Mouse (Mus musculus) lung, embryonic 15.5 days (tissue): ENCODE data around the gene Il1b. TPM values are rescaled to one million over a fixed set of nuclear protein-coding genes. Genes with fewer than 3 reads are reported as not detected.

Experiments
- ATAC-seq: fragments of 200-750 bp; cut with Nextera tagmentation; 2 replicates; pipeline ENCODE4 v1.8.0; 2017; ENCODE audit warnings: moderate number of reproducible peaks, borderline replicate concordance; ENCODE audit not compliant: low FRiP score, low TSS enrichment; ENCODE audit errors: extremely low read depth
- H3K27ac ChIP-seq: fragments of 300-500 bp; sonication (generic); 2 replicates; pipeline ENCODE4 v1.5.1; 2015; ENCODE audit warnings: moderate library complexity, mild to moderate bottlenecking, inconsistent platforms
- H3K27me3 ChIP-seq: fragments of 300-500 bp; sonication (generic); 2 replicates; pipeline ENCODE4 v1.6.1; 2015; ENCODE audit warnings: inconsistent platforms
- H3K36me3 ChIP-seq: fragments of 300-500 bp; sonication (generic); 2 replicates; pipeline ENCODE4 v1.6.1; 2015; ENCODE audit warnings: inconsistent platforms
- H3K4me1 ChIP-seq: fragments of 300-500 bp; sonication (generic); 2 replicates; pipeline ENCODE4 v1.6.1; 2015; ENCODE audit warnings: inconsistent platforms
- H3K4me2 ChIP-seq: fragments of 300-500 bp; sonication (generic); 2 replicates; pipeline ENCODE4 v1.6.1; 2015; ENCODE audit warnings: inconsistent platforms, mild to moderate bottlenecking, moderate library complexity
- H3K4me3 ChIP-seq: fragments of 300-500 bp; sonication (generic); 2 replicates; pipeline ENCODE4 v1.5.1; 2015; ENCODE audit warnings: mild to moderate bottlenecking, inconsistent platforms
- H3K9ac ChIP-seq: fragments of 300-500 bp; sonication (generic); 2 replicates; pipeline ENCODE4 v1.6.1; 2015; ENCODE audit warnings: inconsistent platforms
- H3K9me3 ChIP-seq: fragments of 300-500 bp; sonication (generic); 2 replicates; pipeline ENCODE4 v1.6.1; 2016; ENCODE audit warnings: inconsistent platforms
- WGBS: fragments of 180-500 bp; shearing (Covaris S2); methylation state at CpG from one replicate; pipeline ENCODE4 v1.1.7; 2015; 5-methylcytosine and 5-hydroxymethylcytosine counted together
- polyA plus RNA-seq: library from polyadenylated mRNA; unstranded; fragments of >200 nt; fragmentation: Nextera tagmentation; extraction: Ambion mirVana; gene quantifications from 2 replicates; pipeline ENCODE4 v1.2.1, GENCODE M21; 2015

Gene Il1b
- polyA plus RNA-seq, 1 experiment from 2014 or later = not detected

DNA sequence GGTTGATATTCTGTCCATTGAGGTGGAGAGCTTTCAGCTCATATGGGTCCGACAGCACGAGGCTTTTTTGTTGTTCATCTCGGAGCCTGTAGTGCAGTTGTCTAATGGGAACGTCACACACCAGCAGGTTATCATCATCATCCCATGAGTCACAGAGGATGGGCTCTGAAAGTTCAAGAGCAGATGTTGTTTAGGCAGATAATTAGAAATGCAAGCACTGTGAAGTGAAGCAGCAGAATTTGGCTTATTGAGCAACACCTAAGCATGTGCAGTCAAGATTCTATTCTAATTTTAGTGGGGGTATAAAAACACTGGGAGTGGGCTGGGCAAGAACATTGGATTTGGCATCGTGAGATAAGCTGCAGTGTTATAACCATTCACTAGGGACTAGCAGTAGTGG, 3.7 kb downstream of the Il1b start:
- no peaks in the 10 kb centered on the region for H3K4me1 ChIP-seq
- ATAC-seq = no peak
- H3K27ac ChIP-seq = no peak overlapping the region
- H3K4me3 ChIP-seq = no peak overlapping the region
- no peak overlapping the region for H3K4me2 ChIP-seq
- no peaks in the 10 kb centered on the region for H3K36me3 ChIP-seq
- H3K27me3 ChIP-seq = no peaks in the 10 kb centered on the region
- WGBS = 80% methylated on average over 5 of the region's 5 CpGs
- H3K9ac ChIP-seq = no peak overlapping the region
- no peaks in the 10 kb centered on the region for H3K9me3 ChIP-seq

DNA sequence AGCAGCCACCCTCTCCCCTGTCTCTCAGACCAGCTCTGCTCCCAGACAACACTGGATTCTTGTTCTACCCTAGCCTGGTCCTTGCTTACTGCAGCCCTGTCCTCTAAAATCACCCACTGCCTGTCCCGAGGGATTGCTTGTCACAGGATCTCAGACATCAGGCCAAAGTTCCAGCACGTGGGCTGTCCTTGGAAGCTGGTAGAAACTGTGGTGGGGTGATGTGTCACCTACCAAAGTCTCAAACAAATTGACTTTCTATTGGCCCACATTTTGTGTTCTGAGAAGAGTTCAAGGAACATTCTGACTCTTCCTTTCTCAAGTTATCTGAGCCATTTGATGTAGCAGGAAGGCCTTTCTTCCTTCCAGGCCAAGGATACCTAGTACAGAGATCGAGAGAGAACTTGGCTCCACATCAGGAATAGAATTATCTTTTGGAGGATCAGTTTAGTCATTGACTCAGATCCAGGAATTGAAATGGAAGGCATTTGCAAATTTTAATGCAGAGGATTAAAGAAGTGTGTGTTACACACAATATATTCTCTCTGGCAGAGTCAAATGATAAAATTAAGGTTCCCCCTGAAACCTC, 9.9 kb downstream of the Il1b start:
- Histone ChIP-seq H3K4me3 (no peak overlapping the region), H3K9ac (no peak overlapping the region), H3K4me2 (no peak overlapping the region), H3K4me1 (no peaks in the 10 kb centered on the region), H3K36me3 (no peaks in the 10 kb centered on the region), H3K27ac (no peak overlapping the region), H3K9me3 (no peaks in the 10 kb centered on the region), H3K27me3 (no peaks in the 10 kb centered on the region)
- no peak for ATAC-seq
- 72% methylated on average over 3 of the region's 3 CpGs for WGBS

DNA sequence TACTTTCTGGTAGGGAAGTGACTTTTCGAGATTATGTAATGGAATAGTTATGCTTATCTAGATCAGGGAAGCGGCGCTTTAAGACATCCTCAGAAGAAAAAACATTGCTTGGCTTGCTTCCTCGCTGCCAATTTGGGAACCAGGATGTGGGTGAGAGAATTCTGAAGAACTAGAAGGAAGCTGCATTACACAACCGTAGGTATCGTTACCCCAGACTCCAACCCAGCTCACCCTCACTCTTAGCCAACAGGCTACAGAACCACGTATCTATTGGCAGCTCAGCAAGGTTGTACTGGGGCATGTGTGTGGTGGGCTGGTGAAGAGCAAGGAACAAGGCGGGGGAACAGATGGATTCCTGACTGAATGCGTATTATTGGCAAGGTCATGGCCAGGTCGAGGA, 10.7 kb downstream of the Il1b start:
- Histone ChIP-seq H3K4me3 (no peak overlapping the region), H3K27ac (no peak overlapping the region), H3K27me3 (no peaks in the 10 kb centered on the region), H3K9me3 (no peaks in the 10 kb centered on the region), H3K9ac (no peak overlapping the region), H3K4me1 (no peaks in the 10 kb centered on the region), H3K36me3 (no peaks in the 10 kb centered on the region), H3K4me2 (no peak overlapping the region)
- no peak for ATAC-seq
- 75% methylated on average over 10 of the region's 10 CpGs for WGBS

DNA sequence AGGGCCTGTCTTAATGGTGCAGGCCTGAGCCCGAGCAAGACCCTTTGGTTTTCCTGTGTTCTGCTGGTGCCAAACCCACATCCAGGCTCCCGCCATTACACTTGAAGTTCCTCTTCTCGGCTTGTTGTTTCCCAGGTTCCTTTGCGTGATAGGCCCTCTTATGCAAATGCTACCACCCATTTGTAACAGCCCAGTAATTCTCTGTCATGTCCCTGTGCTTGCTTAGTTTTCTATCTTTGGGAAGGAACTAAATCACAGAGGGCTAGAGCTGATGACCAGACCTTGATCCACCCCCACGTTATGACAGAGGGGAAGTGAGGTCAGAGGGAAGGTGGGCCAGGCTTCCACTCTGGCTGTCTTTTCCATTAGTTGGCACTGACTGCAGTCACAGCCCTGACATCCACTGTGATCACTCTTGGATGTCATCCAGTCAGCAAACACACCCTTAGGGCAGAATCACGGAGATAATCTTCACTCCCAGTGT, 32.8 kb downstream of the Il1b start:
- H3K4me3 ChIP-seq = no peak overlapping the region
- no peaks in the 10 kb centered on the region for H3K36me3 ChIP-seq
- no peak for ATAC-seq
- H3K4me2 ChIP-seq = no peak overlapping the region
- no peak overlapping the region for H3K9ac ChIP-seq
- H3K27me3 ChIP-seq = no peaks in the 10 kb centered on the region
- H3K9me3 ChIP-seq = no peaks in the 10 kb centered on the region
- H3K4me1 ChIP-seq = no peaks in the 10 kb centered on the region
- WGBS = 59% methylated on average over 6 of the region's 6 CpGs
- H3K27ac ChIP-seq = no peak overlapping the region

DNA sequence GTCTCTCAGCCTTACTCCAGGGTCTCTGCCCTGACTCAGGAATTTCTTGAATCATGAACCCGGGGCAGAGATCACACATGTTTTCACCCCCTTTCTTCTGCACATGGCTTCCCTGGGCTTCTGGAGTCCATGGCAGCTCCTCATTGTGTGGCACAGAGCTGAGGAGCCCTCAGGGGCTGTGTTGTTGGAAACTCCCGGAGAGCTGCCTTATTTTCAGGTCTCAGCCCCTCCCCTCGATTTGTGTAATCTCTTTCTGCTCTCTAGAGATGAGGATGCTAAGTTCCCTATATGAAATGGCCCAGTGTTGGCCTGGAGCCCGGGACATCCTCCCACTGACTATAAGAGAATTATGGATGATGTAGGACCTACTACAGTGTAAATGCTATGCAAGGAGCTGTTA, 37.5 kb downstream of the Il1b start:
- Histone ChIP-seq H3K4me2 (no peak overlapping the region), H3K4me1 (no peaks in the 10 kb centered on the region), H3K27me3 (no peaks in the 10 kb centered on the region), H3K36me3 (no peaks in the 10 kb centered on the region), H3K9me3 (no peaks in the 10 kb centered on the region), H3K4me3 (no peak overlapping the region), H3K27ac (no peak overlapping the region), H3K9ac (no peak overlapping the region)
- no peak for ATAC-seq
- WGBS = 61% methylated on average over 4 of the region's 4 CpGs

DNA sequence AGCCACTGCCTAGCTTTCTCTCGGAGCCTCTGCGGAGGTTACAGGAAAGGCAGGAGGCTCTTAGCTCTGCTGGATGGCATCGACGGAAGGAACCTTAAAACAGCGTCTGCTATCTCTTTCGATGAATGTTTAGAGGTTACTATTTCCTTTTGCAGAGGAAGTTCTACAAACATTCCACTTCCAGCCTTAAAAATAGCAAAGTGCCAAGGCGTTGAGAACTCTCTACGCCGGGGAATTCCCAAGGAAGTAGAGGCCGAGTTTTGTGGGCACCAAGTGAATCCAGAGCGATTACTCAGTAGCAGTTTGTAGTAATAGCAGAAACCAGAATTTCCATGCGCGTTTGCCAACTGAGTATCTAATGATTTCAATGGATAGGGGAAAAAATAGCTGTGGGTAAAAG, 40.4 kb downstream of the Il1b start:
- H3K27me3 ChIP-seq = no peaks in the 10 kb centered on the region
- no peaks in the 10 kb centered on the region for H3K4me1 ChIP-seq
- no peak for ATAC-seq
- no peak overlapping the region for H3K4me2 ChIP-seq
- peak overlapping the region; percentile 55; the same call in 1 of the 2 replicates for H3K27ac ChIP-seq
- no peaks in the 10 kb centered on the region for H3K36me3 ChIP-seq
- H3K9me3 ChIP-seq = no peaks in the 10 kb centered on the region
- WGBS = 65% methylated on average over 13 of the region's 13 CpGs
- no peak overlapping the region for H3K4me3 ChIP-seq
- no peak overlapping the region for H3K9ac ChIP-seq

DNA sequence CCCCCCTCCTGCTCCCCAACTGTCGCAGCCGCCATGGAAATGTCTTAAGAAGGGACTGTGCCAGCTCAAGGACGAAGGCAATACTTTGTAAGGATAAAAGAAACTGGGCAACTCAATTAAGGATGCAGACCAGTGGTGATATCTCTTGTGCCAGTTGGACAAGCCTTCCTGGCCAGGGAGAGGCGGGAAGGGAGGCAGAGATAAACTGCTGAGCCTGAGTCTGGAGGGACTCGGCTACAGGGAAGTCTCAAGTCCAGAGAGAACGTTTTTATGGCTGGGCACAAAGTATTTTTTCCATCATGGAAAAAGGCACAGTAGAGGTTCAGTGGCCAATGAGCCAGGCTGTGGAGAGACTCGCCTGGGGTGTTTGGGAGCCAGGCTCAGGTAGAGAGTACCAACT, 40.9 kb downstream of the Il1b start:
- ATAC-seq = no peak
- H3K9me3 ChIP-seq = no peaks in the 10 kb centered on the region
- H3K9ac ChIP-seq = no peak overlapping the region
- H3K36me3 ChIP-seq = no peaks in the 10 kb centered on the region
- no peaks in the 10 kb centered on the region for H3K27me3 ChIP-seq
- 52% methylated on average over 7 of the region's 7 CpGs for WGBS
- no peaks in the 10 kb centered on the region for H3K4me1 ChIP-seq
- H3K27ac ChIP-seq = peak overlapping the region; percentile 41; the same call in 1 of the 2 replicates
- H3K4me2 ChIP-seq = no peak overlapping the region; the same call in 1 of the 2 replicates
- H3K4me3 ChIP-seq = no peak overlapping the region

DNA sequence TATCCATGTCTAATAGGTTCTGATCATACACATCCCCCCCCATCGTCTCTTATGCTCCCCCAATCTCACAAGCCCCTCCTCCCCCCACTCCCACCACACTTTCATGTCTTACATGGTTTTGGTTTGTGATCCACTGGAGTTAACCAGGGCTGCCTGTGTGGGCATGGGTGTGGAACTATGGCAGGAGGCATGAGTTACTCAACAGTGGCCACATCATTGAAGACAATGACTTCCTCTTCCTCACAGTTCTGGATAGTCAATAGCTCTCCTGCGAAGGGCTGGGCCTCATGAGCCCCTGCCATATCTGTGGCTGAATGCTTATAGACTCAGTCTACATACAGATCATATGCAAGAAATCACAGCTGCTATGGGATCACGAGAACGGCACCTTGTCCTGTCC, 42.7 kb downstream of the Il1b start:
- no peak for ATAC-seq
- Histone ChIP-seq H3K27ac (no peak overlapping the region), H3K27me3 (no peaks in the 10 kb centered on the region), H3K4me2 (no peak overlapping the region), H3K4me1 (no peaks in the 10 kb centered on the region), H3K9me3 (no peaks in the 10 kb centered on the region), H3K4me3 (no peak overlapping the region), H3K36me3 (no peaks in the 10 kb centered on the region), H3K9ac (no peak overlapping the region)
- WGBS = 81% methylated on average over 4 of the region's 4 CpGs

DNA sequence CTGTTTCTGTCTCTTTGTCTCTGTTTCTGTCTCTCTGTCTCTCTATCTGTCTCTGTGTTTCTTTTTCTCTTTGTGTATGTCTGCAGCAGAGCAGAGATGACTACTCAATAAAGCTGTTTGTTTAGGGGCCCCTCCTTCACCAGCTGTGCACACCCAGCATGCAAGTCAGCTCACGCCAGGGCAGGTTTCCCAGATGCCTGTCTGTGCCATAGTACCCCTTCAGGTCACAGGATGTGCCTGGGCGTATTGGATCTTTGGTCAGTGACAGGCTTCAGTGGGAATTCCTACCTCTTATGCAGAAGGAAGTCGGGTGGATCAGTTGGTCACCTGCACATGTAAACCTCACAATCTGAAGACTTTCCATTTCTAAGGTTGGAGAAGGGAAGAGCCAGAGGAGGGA, 46.7 kb downstream of the Il1b start:
- H3K4me2 ChIP-seq = no peak overlapping the region
- no peak overlapping the region for H3K4me3 ChIP-seq
- no peak overlapping the region for H3K27ac ChIP-seq
- no peaks in the 10 kb centered on the region for H3K4me1 ChIP-seq
- no peak for ATAC-seq
- H3K36me3 ChIP-seq = no peaks in the 10 kb centered on the region
- H3K27me3 ChIP-seq = no peaks in the 10 kb centered on the region
- WGBS = 58% methylated on average over 3 of the region's 3 CpGs
- H3K9me3 ChIP-seq = no peaks in the 10 kb centered on the region
- H3K9ac ChIP-seq = no peak overlapping the region

DNA sequence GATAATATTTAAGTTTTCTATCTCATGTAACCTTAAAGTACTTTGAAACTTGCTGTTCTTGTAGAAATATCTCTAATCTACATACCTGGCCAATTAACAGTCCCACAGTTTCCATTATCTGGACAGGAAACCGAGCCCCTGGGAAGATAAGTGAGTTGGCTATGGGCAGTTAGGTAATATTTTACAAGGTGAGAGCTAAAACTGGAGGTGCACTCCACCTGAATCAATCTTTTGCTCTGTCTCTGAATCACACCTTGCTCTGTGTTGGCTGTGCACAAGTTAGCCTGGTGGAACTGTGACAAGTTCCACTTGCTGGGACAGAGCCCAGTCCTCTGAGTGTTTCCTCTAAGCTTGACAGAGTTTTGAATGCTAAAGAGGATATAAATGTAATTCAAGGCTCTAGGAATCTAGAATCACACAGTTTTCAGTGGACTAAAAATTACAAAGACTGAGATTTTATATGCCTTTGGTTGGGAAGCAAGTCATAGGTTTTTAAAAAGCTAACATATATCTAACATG, 48.8 kb downstream of the Il1b start:
- Histone ChIP-seq H3K9ac (no peak overlapping the region), H3K4me2 (no peak overlapping the region), H3K4me3 (no peak overlapping the region), H3K27me3 (no peaks in the 10 kb centered on the region), H3K9me3 (no peaks in the 10 kb centered on the region), H3K4me1 (no peaks in the 10 kb centered on the region), H3K27ac (no peak overlapping the region), H3K36me3 (no peaks in the 10 kb centered on the region)
- 40% methylated on average over 1 of the region's 1 CpGs for WGBS
- no peak for ATAC-seq

DNA sequence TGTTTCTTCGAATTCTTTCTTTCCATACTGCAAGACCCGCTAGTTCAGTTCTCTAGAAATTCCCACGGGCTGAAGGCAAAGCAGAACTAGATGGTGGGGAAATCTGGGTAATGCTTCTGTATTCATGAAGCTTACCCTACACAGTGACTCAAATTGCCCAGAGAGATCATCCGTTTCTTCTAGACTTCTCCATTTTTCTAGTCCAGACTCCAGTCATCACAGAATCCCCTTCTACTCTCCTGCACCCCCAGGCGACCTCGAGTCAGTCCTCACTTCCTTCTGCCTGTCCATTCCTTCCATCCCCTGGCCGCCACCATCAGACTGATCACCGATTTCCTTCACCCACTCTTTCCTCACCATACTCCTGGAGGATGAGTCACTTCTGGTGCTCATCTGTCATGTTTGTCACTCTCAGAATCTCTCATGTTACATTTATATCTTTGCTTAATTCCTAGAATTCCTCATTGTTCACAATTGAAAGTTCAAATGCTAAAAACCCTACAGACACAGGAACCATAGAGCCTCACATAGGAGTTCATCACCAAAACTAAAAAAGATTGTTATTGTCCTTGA, 50.8 kb downstream of the Il1b start:
- H3K9ac ChIP-seq = no peak overlapping the region
- H3K4me2 ChIP-seq = no peak overlapping the region
- no peaks in the 10 kb centered on the region for H3K27me3 ChIP-seq
- 65% methylated on average over 8 of the region's 8 CpGs for WGBS
- no peaks in the 10 kb centered on the region for H3K9me3 ChIP-seq
- no peaks in the 10 kb centered on the region for H3K36me3 ChIP-seq
- H3K4me1 ChIP-seq = no peaks in the 10 kb centered on the region
- H3K27ac ChIP-seq = no peak overlapping the region
- H3K4me3 ChIP-seq = no peak overlapping the region
- ATAC-seq = no peak

DNA sequence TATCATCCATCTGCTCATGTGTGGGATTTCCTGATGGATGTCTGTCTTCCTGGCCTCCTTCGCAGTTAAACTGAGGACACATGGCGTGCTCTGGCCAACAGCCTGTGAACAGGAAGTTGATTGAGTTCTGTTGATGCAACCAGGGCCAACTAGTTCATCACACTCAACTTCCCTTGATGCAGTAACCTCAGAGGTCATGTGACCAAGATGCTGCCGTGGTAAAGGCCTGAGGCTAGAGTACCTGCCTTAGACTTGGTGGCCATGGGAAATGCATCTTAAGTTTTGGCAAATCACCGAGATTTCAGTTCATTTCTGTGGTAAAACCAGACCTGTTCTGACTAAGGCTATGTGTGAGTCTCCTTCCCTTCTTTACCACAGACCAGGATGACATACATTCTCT, 55.1 kb downstream of the Il1b start:
- Histone ChIP-seq H3K27ac (no peak overlapping the region), H3K9me3 (no peaks in the 10 kb centered on the region), H3K36me3 (no peaks in the 10 kb centered on the region), H3K9ac (no peak overlapping the region), H3K4me3 (no peak overlapping the region), H3K4me2 (no peak overlapping the region), H3K4me1 (no peaks in the 10 kb centered on the region), H3K27me3 (no peaks in the 10 kb centered on the region)
- WGBS = 57% methylated on average over 4 of the region's 4 CpGs
- no peak for ATAC-seq
